Mouse (Mus musculus) lung, postnatal 4 days (tissue): ENCODE data around the gene Mylk3.

Experiments used
- DNase-seq, 2 experiments: peaks; one replicate each; pipeline ENCODE4 v3.0.0; 2021

Mylk3 gene

GRCm38 (mm10) chr8:85380824-85381209 is 5.3 kb downstream of the Mylk3 start:
- DNase-seq: peak; percentile 47 to 76

GRCm38 (mm10) chr8:85380123-85380823 is 5.9 kb downstream of the Mylk3 start:
- DNase-seq: no peak

GRCm38 (mm10) chr8:85379142-85379781 is 6.9 kb downstream of the Mylk3 start:
- DNase-seq: peak; percentile 71 to 74

- no peak for DNase-seq
Observed at GRCm38 (mm10) chr8:85376516-85376915, 9.6 kb downstream of the Mylk3 start.

GRCm38 (mm10) chr8:85374286-85374685 is 11.9 kb downstream of the Mylk3 start:
- DNase-seq: no peak

- DNase-seq: no peak
Observed at GRCm38 (mm10) chr8:85373435-85374039, 12.6 kb downstream of the Mylk3 start.

GRCm38 (mm10) chr8:85372465-85372839 is 13.7 kb downstream of the Mylk3 start:
- DNase-seq: no peak

GRCm38 (mm10) chr8:85371736-85372464 is 14.2 kb downstream of the Mylk3 start:
- DNase-seq: no peak

GRCm38 (mm10) chr8:85365176-85365575 is 21.0 kb downstream of the Mylk3 start:
- no peak for DNase-seq

- no peak for DNase-seq
Observed at GRCm38 (mm10) chr8:85364628-85365027, 21.5 kb downstream of the Mylk3 start.

GRCm38 (mm10) chr8:85363406-85363805 is 22.7 kb downstream of the Mylk3 start:
- DNase-seq: no peak

GRCm38 (mm10) chr8:85362211-85362610 is 23.9 kb downstream of the Mylk3 start:
- DNase-seq: no peak

- DNase-seq: no peak
Observed at GRCm38 (mm10) chr8:85353287-85353686, 32.9 kb downstream of the Mylk3 start.

- no peak for DNase-seq
Observed at GRCm38 (mm10) chr8:85339871-85340573, 46.1 kb downstream of the Mylk3 start.

GRCm38 (mm10) chr8:85337681-85338080 is 48.5 kb downstream of the Mylk3 start:
- no peak for DNase-seq

- DNase-seq: no peak
Observed at GRCm38 (mm10) chr8:85336211-85336933, 49.8 kb downstream of the Mylk3 start.

- DNase-seq: no peak
Observed at GRCm38 (mm10) chr8:85335105-85335504, 51.0 kb downstream of the Mylk3 start.

- no peak for DNase-seq
Observed at GRCm38 (mm10) chr8:85329506-85329905, 56.6 kb downstream of the Mylk3 start.

- DNase-seq: no peak
Observed at GRCm38 (mm10) chr8:85327036-85327435, 59.1 kb downstream of the Mylk3 start.

- no peak for DNase-seq
Observed at GRCm38 (mm10) chr8:85323084-85323483, 63.1 kb downstream of the Mylk3 start.

GRCm38 (mm10) chr8:85321981-85322380 is 64.2 kb downstream of the Mylk3 start:
- no peak for DNase-seq

GRCm38 (mm10) chr8:85318534-85318933 is 67.6 kb downstream of the Mylk3 start:
- DNase-seq: no peak
